Mouse (Mus musculus) ES-E14 (cell line): ENCODE measurements around the gene Cracr2b. TPM values are rescaled to one million over a fixed set of nuclear protein-coding genes. Genes with fewer than 3 reads are reported as not detected.

Experiments
- DNase-seq: peaks from one replicate; pipeline ENCODE4 v3.0.0-alpha.2; 2013; ENCODE audit warnings: low read depth, low spot score
- H3K27ac ChIP-seq: 2 replicates; pipeline ENCODE4 v1.5.1; 2012; ENCODE audit warnings: low read depth, mild to moderate bottlenecking, low read length, moderate library complexity, mixed read lengths; ENCODE audit not compliant: poor library complexity, insufficient read depth, severe bottlenecking
- H3K36me3 ChIP-seq: 2 replicates; pipeline ENCODE4 v1.6.1; 2012; ENCODE audit warnings: mild to moderate bottlenecking, low read length, moderate library complexity, mixed read lengths; ENCODE audit not compliant: control insufficient read depth, poor library complexity, insufficient read depth, severe bottlenecking
- H3K4me1 ChIP-seq, 2 experiments: fragments of 150-350 bp in 1 of 2; sonication (generic) in 1 of 2; 2 replicates each; pipeline ENCODE4 v1.6.1; 2012; ENCODE audit warnings: low read length in 2 of 2, mild to moderate bottlenecking in 1 of 2, mixed read lengths in 1 of 2; ENCODE audit not compliant: control insufficient read depth in 2 of 2, insufficient read depth in 2 of 2, poor library complexity in 1 of 2
- H3K4me3 ChIP-seq, 2 experiments: fragments of 150-350 bp in 1 of 2; sonication (generic) in 1 of 2; 2 replicates each; pipeline ENCODE4 v1.5.1; 2012; ENCODE audit warnings: low read length in 2 of 2, low read depth in 1 of 2, mild to moderate bottlenecking in 1 of 2, mixed read lengths in 1 of 2; ENCODE audit not compliant: insufficient read depth in 1 of 2, poor library complexity in 1 of 2, severe bottlenecking in 1 of 2
- H3K9ac ChIP-seq: 2 replicates; pipeline ENCODE4 v1.6.1; 2012; ENCODE audit warnings: low read depth, mild to moderate bottlenecking, low read length, mixed read lengths; ENCODE audit not compliant: poor library complexity, insufficient read depth, severe bottlenecking
- H3K9me3 ChIP-seq: fragments of 150-350 bp; sonication (generic); 2 replicates; pipeline ENCODE4 v1.6.1; 2012; ENCODE audit warnings: low read depth, mild to moderate bottlenecking, low read length; ENCODE audit not compliant: control insufficient read depth, insufficient read depth
- CHD2 ChIP-seq: IDR thresholded peaks from 2 replicates; pipeline ENCODE4 v1.6.1; 2014; ENCODE audit warnings: mild to moderate bottlenecking, low read depth, low read length, inconsistent platforms
- HCFC1 ChIP-seq: IDR thresholded peaks from 2 replicates; pipeline ENCODE4 v1.6.1; 2012; ENCODE audit warnings: low read length, inconsistent platforms, borderline replicate concordance; ENCODE audit not compliant: insufficient read depth
- MAFK ChIP-seq: IDR thresholded peaks from 2 replicates; pipeline ENCODE4 v1.6.1; 2014; ENCODE audit warnings: mild to moderate bottlenecking, low read depth, low read length, inconsistent platforms; ENCODE audit not compliant: insufficient read depth
- ZC3H11A ChIP-seq: IDR thresholded peaks from 2 replicates; pipeline ENCODE4 v1.6.1; 2012; ENCODE audit warnings: low read depth, mild to moderate bottlenecking, inconsistent platforms, low read length, borderline replicate concordance
- ZNF384 ChIP-seq: IDR thresholded peaks from 2 replicates; pipeline ENCODE4 v1.6.1; 2012; ENCODE audit warnings: low read depth, low read length, inconsistent platforms
- in situ Hi-C, 2 experiments: fragments of 600-800 bp; cut with MboI; formaldehyde crosslinking; loops; one replicate each; pipeline ENCODE4 v1.15.1; 2025; ENCODE audit warnings: low sequenced_read_pairs in 2 of 2, inconsistent platforms in 1 of 2; ENCODE audit not compliant: unreplicated experiment in 2 of 2
- total RNA-seq: library from RNA; depleted of rRNA; stranded (reverse); fragments of 300-350 nt; gene quantifications from 2 replicates; pipeline ENCODE4 v1.2.3, GENCODE M21; 2012

Gene Cracr2b
- total RNA-seq, 1 experiment = 5.8 TPM

DNA sequence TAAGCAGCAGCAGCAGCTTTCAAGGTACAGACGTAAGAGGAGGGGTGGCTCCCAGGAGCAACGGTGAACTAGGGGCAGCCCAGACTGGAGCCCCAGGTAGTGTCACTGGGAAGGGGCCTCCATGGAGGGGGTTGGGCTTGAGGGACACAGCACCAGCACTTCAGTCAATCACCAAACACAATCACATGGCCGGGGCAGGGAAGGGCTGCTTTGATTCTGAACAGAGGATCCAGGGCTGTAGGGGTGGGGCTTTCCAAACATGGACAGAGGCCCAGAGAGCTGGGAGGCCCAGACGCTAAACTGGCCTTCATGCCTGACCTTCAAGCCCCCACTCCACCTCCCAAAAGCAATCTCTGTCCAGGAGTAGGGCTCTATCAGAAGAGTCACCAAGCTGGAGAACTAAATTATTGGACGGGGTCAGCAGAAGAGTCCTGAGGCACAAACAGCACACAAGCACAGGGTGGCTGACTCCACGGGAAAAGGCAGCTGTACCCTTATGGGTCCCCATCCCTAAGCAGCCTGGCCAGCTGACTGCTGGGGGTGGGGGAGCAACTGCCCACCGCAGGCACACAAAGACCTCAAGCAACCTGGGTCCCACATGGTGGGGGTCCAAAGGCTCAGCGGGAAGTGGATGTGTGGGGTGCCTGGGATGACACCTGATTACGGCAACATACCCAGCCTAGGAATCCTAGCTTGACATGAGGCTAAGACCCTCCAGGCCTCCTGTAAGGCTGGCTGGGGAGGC lies 30.9 kb upstream of the Cracr2b start:
- H3K9me3 ChIP-seq = no peaks in the 10 kb centered on the region
- no peak for DNase-seq
- no peak overlapping the region for H3K27ac ChIP-seq
- peaks cover 18% of the 10 kb centered on the region; the same call in 1 of the 2 replicates for H3K36me3 ChIP-seq
- H3K4me3 ChIP-seq = no peak overlapping the region
- in situ Hi-C loops = no loop called here
- TF ChIP-seq HCFC1 (no peak), MAFK (no peak), ZNF384 (no peak), ZC3H11A (no peak), CHD2 (no peak)
- H3K9ac ChIP-seq = no peak overlapping the region; the same call in 1 of the 2 replicates
- H3K4me1 ChIP-seq = peaks cover 0 to 23% of the 10 kb centered on the region in 2 experiments; a peak in 3 of 4 replicates

DNA sequence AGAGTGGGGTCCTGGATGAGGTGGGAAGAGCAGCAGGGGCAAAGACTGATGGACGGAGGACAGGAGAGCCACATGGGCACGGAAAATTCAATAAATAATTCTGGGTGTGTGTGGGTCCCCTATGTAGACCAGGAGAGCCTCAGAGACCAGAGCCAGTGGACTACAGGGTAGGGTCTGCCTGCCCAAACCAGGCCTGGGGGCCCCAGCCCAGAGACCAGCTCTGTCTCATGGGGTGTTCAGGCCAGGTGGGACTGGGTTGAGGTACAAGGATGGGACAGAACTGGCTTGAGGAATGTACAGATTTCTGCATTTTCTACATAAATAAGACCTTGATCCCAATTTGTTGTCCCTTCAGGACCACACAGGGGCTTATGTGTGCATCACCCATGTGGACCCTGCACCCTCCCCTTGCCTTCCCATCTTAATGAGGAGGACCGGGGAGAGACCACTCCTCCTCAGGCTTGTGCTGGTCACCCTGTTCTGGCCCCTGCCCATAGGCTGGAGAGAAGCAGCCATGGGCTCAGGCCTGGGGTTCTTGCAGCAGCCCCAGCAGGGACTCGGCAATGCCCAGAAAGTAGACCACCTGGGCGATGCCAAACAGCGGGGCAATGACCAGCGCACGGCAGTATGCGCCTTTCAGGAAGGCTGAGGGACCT lies 30.2 kb upstream of the Cracr2b start:
- no peak for DNase-seq
- H3K4me3 ChIP-seq = no peak overlapping the region
- no peak overlapping the region; the same call in 1 of the 2 replicates for H3K9ac ChIP-seq
- H3K36me3 ChIP-seq = peaks cover 18% of the 10 kb centered on the region; the same call in 1 of the 2 replicates
- no peak for TF ChIP-seq HCFC1
- no peak for TF ChIP-seq ZC3H11A
- TF ChIP-seq MAFK = no peak
- no peak for TF ChIP-seq ZNF384
- H3K4me1 ChIP-seq = peaks cover 0 to 26% of the 10 kb centered on the region in 2 experiments; a peak in 3 of 4 replicates
- H3K27ac ChIP-seq = no peak overlapping the region
- no peaks in the 10 kb centered on the region for H3K9me3 ChIP-seq
- in situ Hi-C loops = no loop called here

DNA sequence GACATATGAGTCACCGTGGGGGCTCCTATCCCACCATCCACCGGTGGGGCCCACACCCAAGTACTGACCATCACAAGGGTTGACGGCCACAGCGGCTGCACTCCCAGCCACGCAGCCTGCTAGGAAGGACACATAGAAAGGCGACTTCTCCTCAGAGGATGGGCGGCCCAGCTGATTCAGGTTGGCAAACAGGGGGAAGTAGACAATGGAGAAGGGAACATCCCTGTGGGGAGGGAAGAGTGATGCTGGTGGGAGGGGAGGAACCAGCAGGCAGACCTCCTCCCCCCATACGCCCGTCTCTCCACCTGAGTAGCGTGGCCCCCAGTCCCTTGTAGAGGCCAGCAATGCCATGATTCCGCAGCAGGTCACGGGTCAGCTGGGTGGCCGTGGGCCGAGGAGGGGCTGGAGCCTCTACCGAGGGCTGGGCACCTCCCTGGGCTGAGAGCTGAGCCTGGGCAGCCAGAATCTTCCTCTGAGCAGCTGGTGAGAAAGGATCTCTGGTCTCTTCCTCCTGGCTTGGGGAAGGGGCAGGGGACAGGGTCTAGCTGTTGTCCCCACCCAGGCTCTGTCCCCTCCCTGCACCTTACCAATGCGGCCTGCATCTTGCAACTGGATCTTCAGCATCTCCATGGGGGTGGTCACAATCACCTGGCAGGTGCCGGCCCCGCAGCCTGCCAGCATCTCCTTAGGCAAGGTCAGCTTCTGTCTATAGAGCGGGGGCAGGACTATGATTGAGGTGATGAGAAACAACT lies 29.3 kb upstream of the Cracr2b start:
- in situ Hi-C loops = no loop called here
- no peaks in the 10 kb centered on the region for H3K9me3 ChIP-seq

DNA sequence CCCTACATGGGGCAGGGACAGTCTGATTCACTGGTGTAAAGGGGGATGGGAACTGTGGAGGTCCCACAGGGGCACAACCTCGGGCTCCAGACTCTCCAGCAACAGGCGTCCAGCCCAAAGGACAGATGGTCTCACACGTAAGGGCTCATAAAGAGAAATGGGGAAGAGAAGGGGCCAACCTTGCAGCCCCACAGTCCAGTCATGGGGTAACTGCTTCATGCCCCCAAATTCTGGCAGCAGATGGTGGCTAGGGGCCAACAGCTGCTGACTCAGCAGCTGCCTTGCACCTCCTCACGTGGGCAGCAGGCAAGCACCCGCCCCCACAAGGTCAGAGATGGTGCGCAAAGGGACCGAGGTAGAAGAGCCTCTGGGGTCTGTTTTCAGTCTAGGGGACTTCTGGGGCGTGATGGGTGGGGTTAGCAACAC lies 28.7 kb upstream of the Cracr2b start:
- Histone ChIP-seq H3K36me3 (peaks cover 18% of the 10 kb centered on the region; the same call in 1 of the 2 replicates), H3K4me3 (no peak overlapping the region), H3K4me1 (peaks cover 4 to 29% of the 10 kb centered on the region in 2 experiments; a peak in 3 of 4 replicates), H3K9ac (no peak overlapping the region), H3K27ac (no peak overlapping the region), H3K9me3 (no peaks in the 10 kb centered on the region)
- DNase-seq = no peak
- TF ChIP-seq CHD2 (no peak), MAFK (peak; percentile 74; the same call in 1 of the 2 replicates)
- in situ Hi-C loops = no loop called here

More for the DNA sequence above, 29.3 kb upstream of the Cracr2b start:
- no peak overlapping the region for H3K4me3 ChIP-seq
- H3K4me1 ChIP-seq = peaks cover 3 to 29% of the 10 kb centered on the region in 2 experiments; a peak in 3 of 4 replicates
- TF ChIP-seq MAFK (no peak), ZNF384 (no peak), HCFC1 (no peak), CHD2 (no peak), ZC3H11A (no peak)
- H3K9ac ChIP-seq = no peak overlapping the region
- DNase-seq = no peak
- H3K36me3 ChIP-seq = peaks cover 18% of the 10 kb centered on the region; the same call in 1 of the 2 replicates
- no peak overlapping the region for H3K27ac ChIP-seq
